Mouse (Mus musculus) embryonic fibroblast, embryonic 13.5 days (primary cell): ENCODE measurements around the gene Pde4d. TPM values are rescaled to one million over a fixed set of nuclear protein-coding genes. Genes with fewer than 3 reads are reported as not detected.

Experiments used
- H3K27ac ChIP-seq: 2 replicates; pipeline ENCODE4 v1.5.1; 2012; ENCODE audit warnings: low read length, control low read depth, inconsistent platforms; ENCODE audit not compliant: insufficient read depth
- H3K4me1 ChIP-seq: 2 replicates; pipeline ENCODE4 v1.6.1; 2011; ENCODE audit warnings: low read length; ENCODE audit not compliant: control insufficient read depth, insufficient read depth
- H3K4me3 ChIP-seq: 2 replicates; pipeline ENCODE4 v1.5.1; 2011; ENCODE audit warnings: mild to moderate bottlenecking, control low read depth, low read length; ENCODE audit not compliant: insufficient read depth
- CTCF ChIP-seq: IDR thresholded peaks from 2 replicates; pipeline ENCODE4 v1.5.1; 2011; ENCODE audit warnings: mild to moderate bottlenecking, control low read depth, low read length, moderate library complexity, borderline replicate concordance; ENCODE audit not compliant: insufficient read depth
- POLR2A ChIP-seq: IDR thresholded peaks from 2 replicates; pipeline ENCODE4 v1.6.1; 2011; ENCODE audit warnings: low read depth, mild to moderate bottlenecking, control low read depth, low read length, moderate library complexity
- polyA plus RNA-seq: library from polyadenylated mRNA; stranded (reverse); fragments of >200 nt; gene quantifications from 2 replicates; pipeline ENCODE4 v1.2.4, GENCODE M21; 2011; ENCODE audit warnings: low read depth; ENCODE audit not compliant: missing spikeins, insufficient read length

The Pde4d gene
- polyA plus RNA-seq, 1 experiment: 26.9 TPM

- TF ChIP-seq CTCF: no peak
- TF ChIP-seq POLR2A: no peak
- H3K4me1 ChIP-seq: no peaks in the 10 kb centered on the region
- H3K4me3 ChIP-seq: no peak overlapping the region
- H3K27ac ChIP-seq: no peak overlapping the region
These were observed 1127.0 kb downstream of the Pde4d start for GRCm38 (mm10) chr13:109576725-109577124.

GRCm38 (mm10) chr13:109577454-109577853, 1127.7 kb downstream of the Pde4d start:
- H3K4me1 ChIP-seq: no peaks in the 10 kb centered on the region
- H3K27ac ChIP-seq: no peak overlapping the region
- TF ChIP-seq CTCF (no peak), POLR2A (no peak)
- no peak overlapping the region for H3K4me3 ChIP-seq

- H3K27ac ChIP-seq: no peak overlapping the region
- TF ChIP-seq POLR2A (no peak), CTCF (no peak)
- H3K4me1 ChIP-seq: no peaks in the 10 kb centered on the region
- no peak overlapping the region for H3K4me3 ChIP-seq
These were observed 1128.2 kb downstream of the Pde4d start for GRCm38 (mm10) chr13:109577901-109578300.

- Histone ChIP-seq H3K4me1 (no peaks in the 10 kb centered on the region), H3K4me3 (no peak overlapping the region), H3K27ac (no peak overlapping the region)
- no peak for TF ChIP-seq CTCF
- no peak for TF ChIP-seq POLR2A
These were observed 1131.7 kb downstream of the Pde4d start for GRCm38 (mm10) chr13:109581284-109582070.

GRCm38 (mm10) chr13:109590048-109590447, 1140.3 kb downstream of the Pde4d start:
- Histone ChIP-seq H3K27ac (no peak overlapping the region), H3K4me1 (no peaks in the 10 kb centered on the region), H3K4me3 (no peak overlapping the region)
- TF ChIP-seq POLR2A: no peak
- no peak for TF ChIP-seq CTCF

GRCm38 (mm10) chr13:109592192-109592797, 1142.5 kb downstream of the Pde4d start:
- Histone ChIP-seq H3K4me1 (no peaks in the 10 kb centered on the region), H3K27ac (no peak overlapping the region), H3K4me3 (no peak overlapping the region)
- TF ChIP-seq POLR2A: no peak
- no peak for TF ChIP-seq CTCF

GRCm38 (mm10) chr13:109599711-109600110, 1150.0 kb downstream of the Pde4d start:
- no peaks in the 10 kb centered on the region for H3K4me1 ChIP-seq

GRCm38 (mm10) chr13:109604017-109604416, 1154.3 kb downstream of the Pde4d start:
- TF ChIP-seq CTCF: no peak
- TF ChIP-seq POLR2A: no peak
- Histone ChIP-seq H3K27ac (no peak overlapping the region), H3K4me1 (no peaks in the 10 kb centered on the region), H3K4me3 (no peak overlapping the region)

More at GRCm38 (mm10) chr13:109599711-109600110, 1150.0 kb downstream of the Pde4d start:
- H3K27ac ChIP-seq: no peak overlapping the region
- H3K4me3 ChIP-seq: no peak overlapping the region
- no peak for TF ChIP-seq CTCF
- no peak for TF ChIP-seq POLR2A

- Histone ChIP-seq H3K27ac (no peak overlapping the region), H3K4me1 (no peaks in the 10 kb centered on the region), H3K4me3 (no peak overlapping the region)
- TF ChIP-seq CTCF: no peak
- no peak for TF ChIP-seq POLR2A
These were observed 1155.4 kb downstream of the Pde4d start for GRCm38 (mm10) chr13:109605140-109605539.

- TF ChIP-seq CTCF (no peak), POLR2A (no peak)
- H3K4me1 ChIP-seq: peaks cover 11% of the 10 kb centered on the region
- H3K27ac ChIP-seq: no peak overlapping the region
- H3K4me3 ChIP-seq: no peak overlapping the region
These were observed 1159.5 kb downstream of the Pde4d start for GRCm38 (mm10) chr13:109609106-109609804.
